Mouse (Mus musculus) limb, embryonic 11.5 days (tissue): ENCODE measurements around the gene Ndst4. TPM values are rescaled to one million over a fixed set of nuclear protein-coding genes. Genes with fewer than 3 reads are reported as not detected.
A peak's percentile ranks its signal among the peaks of the same experiment; 100 is the strongest.

ENCODE experiments used
- ATAC-seq: fragments of 200-750 bp; cut with Nextera tagmentation; 2 replicates; pipeline ENCODE4 v1.8.0; 2017; ENCODE audit warnings: low read depth; ENCODE audit not compliant: insufficient number of reproducible peaks, low FRiP score, low TSS enrichment
- DNase-seq: peaks from one replicate; pipeline ENCODE4 v3.0.0-alpha.2; 2015; ENCODE audit warnings: low spot score
- H3K27ac ChIP-seq: fragments of 300-500 bp; sonication (generic); replicated peaks from 2 replicates; pipeline ENCODE4 v1.5.1; 2014; ENCODE audit warnings: low read depth, mild to moderate bottlenecking, low read length
- H3K27me3 ChIP-seq: fragments of 300-500 bp; sonication (generic); 2 replicates; pipeline ENCODE4 v1.6.1; 2014; ENCODE audit warnings: mild to moderate bottlenecking, low read length, mixed read lengths; ENCODE audit not compliant: control insufficient read depth, insufficient read depth
- H3K36me3 ChIP-seq: fragments of 300-500 bp; sonication (generic); 2 replicates; pipeline ENCODE4 v1.6.1; 2014; ENCODE audit warnings: mild to moderate bottlenecking, low read length, moderate library complexity, mixed read lengths; ENCODE audit not compliant: control insufficient read depth, insufficient read depth
- H3K4me1 ChIP-seq: fragments of 300-500 bp; sonication (generic); 2 replicates; pipeline ENCODE4 v1.6.1; 2014; ENCODE audit warnings: low read length, mixed read lengths; ENCODE audit not compliant: control insufficient read depth, insufficient read depth
- H3K4me2 ChIP-seq: fragments of 300-500 bp; sonication (generic); 2 replicates; pipeline ENCODE4 v1.6.1; 2014; ENCODE audit warnings: low read depth, mild to moderate bottlenecking, moderate library complexity; ENCODE audit not compliant: severe bottlenecking
- H3K4me3 ChIP-seq: fragments of 300-500 bp; sonication (generic); 2 replicates; pipeline ENCODE4 v1.5.1; 2014; ENCODE audit warnings: low read depth, low read length
- H3K9ac ChIP-seq: fragments of 300-500 bp; sonication (generic); 2 replicates; pipeline ENCODE4 v1.6.1; 2014; ENCODE audit warnings: mild to moderate bottlenecking, low read length
- H3K9me3 ChIP-seq: fragments of 300-500 bp; sonication (generic); 2 replicates; pipeline ENCODE4 v1.6.1; 2016; ENCODE audit warnings: low read length; ENCODE audit not compliant: control insufficient read depth
- WGBS: fragments of 180-500 bp; shearing (Covaris S2); extraction: QIAGEN DNeasy Blood & Tissue Kit; methylation state at CpG from one replicate; pipeline ENCODE4 v1.1.7; 2014; 5-methylcytosine and 5-hydroxymethylcytosine counted together
- polyA plus RNA-seq: library from polyadenylated mRNA; unstranded; fragments of >200 nt; fragmentation: Nextera tagmentation; extraction: Ambion mirVana; gene quantifications from 2 replicates; pipeline ENCODE4 v1.2.1, GENCODE M21; 2014

Gene Ndst4
- polyA plus RNA-seq, result 0.47 and 0.54 TPM in 2 replicates

DNA sequence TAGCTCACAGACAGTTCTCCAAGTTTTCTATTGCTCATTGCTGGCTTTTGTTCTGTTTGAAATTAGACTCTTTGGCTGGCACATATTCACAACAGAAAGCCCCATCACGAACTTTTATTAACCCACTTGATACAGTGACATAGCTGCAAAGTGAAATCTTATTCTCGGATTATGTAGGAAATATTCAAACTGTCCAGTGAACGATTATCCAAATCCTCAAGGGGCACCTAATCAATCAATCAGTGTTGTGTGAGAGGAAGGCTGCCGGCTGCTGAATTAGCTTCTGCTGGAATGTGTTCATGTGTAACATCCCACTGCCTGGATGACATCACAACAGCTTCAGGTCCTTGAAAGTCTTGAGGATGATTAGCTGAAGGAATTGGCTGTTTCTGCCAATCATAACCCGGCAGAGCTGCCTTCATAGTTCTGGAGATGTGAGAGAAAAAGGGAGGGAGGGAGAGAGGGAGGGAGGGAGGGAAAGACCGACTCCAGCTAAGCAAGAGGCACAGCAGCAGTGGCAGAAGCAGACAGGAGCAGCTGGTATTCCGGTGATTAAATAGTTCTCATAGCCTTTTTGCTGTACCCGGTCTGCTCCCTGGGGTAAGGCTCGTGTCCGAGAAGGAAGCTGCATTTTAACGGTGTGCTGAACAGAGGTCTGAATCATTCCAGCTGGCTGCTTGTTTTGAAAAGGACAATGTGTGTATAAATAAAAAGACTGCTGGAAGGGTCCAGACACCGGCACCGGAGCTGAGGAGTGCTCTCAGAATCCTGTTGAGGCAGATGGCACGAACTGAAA lies at the start of gene Ndst4:
Gene Ndst4 (plus strand): TSS at position 476 of the 796 bp plus-strand sequence.
- Histone ChIP-seq H3K36me3 (no peaks in the 10 kb centered on the region), H3K27ac (no peak within 1 kb of the TSS), H3K9ac (no peak within 1 kb of the TSS), H3K27me3 (no peaks in the 10 kb centered on the region), H3K4me3 (peak within 1 kb of the TSS; percentile 1; the same call in 1 of the 2 replicates), H3K9me3 (no peaks in the 10 kb centered on the region), H3K4me2 (peak within 1 kb of the TSS; percentile 31), H3K4me1 (no peaks in the 10 kb centered on the region; the same call in 1 of the 2 replicates)
- 18% methylated on average over 14 of the region's 14 CpGs for WGBS
- ATAC-seq (peak; percentile 77), DNase-seq (peak; percentile 58)

DNA sequence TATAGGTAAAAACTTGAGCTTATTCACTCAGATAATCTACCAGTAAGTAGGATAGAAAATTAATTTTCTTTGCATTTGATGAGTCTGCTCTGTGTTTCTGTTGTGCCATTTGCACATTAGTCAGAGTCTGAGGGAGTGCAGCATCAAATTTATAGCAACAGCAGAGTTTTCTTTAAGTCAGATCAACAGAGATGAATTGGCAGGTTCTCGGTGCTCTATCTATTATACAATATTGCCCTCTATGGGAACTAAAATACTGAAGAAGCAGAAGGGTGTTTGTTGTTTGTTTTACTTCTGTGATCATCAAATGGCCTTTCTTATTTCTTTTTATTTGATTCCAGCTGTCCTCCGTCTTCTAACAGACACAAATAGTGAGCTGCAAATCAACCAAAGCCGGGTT lies 6.4 kb upstream of the Ndst4 start:
- Histone ChIP-seq H3K9me3 (no peaks in the 10 kb centered on the region), H3K36me3 (no peaks in the 10 kb centered on the region), H3K4me3 (no peak overlapping the region), H3K27ac (no peak overlapping the region), H3K27me3 (no peaks in the 10 kb centered on the region), H3K9ac (no peak overlapping the region), H3K4me1 (no peaks in the 10 kb centered on the region), H3K4me2 (no peak overlapping the region)
- DNase-seq (no peak), ATAC-seq (no peak)
- 91% methylated on average over 3 of the region's 3 CpGs for WGBS

DNA sequence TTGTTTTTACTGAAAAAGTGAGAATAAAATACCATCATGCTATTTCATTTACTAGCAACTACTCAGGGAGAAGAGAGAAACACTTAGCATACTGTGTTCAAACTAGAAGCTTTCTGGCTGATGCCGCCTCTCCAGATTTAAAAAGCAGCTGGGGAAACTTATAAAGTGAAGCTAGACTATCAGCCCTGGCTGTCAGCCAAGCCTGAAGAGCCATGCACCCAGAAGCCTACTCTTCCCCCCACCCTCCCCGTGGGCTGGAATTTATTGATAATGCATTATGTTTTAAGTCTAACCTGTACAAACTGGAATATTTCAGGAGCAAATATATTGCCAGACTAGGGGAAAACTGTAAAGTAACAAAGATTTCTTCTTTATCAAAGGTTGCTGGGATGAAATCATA lies 2.6 kb downstream of the Ndst4 start:
- Histone ChIP-seq H3K36me3 (no peaks in the 10 kb centered on the region), H3K27me3 (no peaks in the 10 kb centered on the region), H3K4me1 (no peaks in the 10 kb centered on the region; the same call in 1 of the 2 replicates), H3K4me3 (no peak overlapping the region), H3K27ac (no peak overlapping the region), H3K9me3 (no peaks in the 10 kb centered on the region), H3K4me2 (no peak overlapping the region), H3K9ac (no peak overlapping the region)
- 55% methylated on average over 2 of the region's 2 CpGs for WGBS
- ATAC-seq (no peak), DNase-seq (no peak)

DNA sequence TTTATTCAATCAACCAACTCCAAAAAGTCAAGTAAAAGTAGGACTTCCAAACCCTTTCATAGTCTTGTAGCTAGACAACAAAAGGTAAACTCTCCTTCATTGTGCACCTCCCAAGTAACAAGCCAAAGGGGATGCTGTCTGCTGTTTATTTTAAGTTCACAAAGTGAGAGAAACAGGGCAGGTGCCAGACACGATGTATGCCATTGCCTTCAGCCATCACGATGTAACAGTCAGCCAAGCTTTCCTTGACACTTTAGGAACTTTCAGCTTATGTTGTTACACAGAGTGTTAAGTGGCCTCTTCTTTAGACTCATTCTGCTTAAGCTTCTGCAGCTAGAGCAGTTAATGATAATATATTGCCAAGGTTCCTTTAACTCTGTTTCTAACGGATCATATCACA lies 3.1 kb downstream of the Ndst4 start:
- WGBS, result 81% methylated on average over 3 of the region's 3 CpGs
- no peaks in the 10 kb centered on the region; the same call in 1 of the 2 replicates for H3K4me1 ChIP-seq
- no peak for ATAC-seq
- no peaks in the 10 kb centered on the region for H3K27me3 ChIP-seq
- no peak for DNase-seq
- no peak overlapping the region for H3K4me2 ChIP-seq
- no peaks in the 10 kb centered on the region for H3K9me3 ChIP-seq
- H3K27ac ChIP-seq, result no peak overlapping the region
- no peaks in the 10 kb centered on the region for H3K36me3 ChIP-seq
- no peak overlapping the region for H3K9ac ChIP-seq
- H3K4me3 ChIP-seq, result no peak overlapping the region

DNA sequence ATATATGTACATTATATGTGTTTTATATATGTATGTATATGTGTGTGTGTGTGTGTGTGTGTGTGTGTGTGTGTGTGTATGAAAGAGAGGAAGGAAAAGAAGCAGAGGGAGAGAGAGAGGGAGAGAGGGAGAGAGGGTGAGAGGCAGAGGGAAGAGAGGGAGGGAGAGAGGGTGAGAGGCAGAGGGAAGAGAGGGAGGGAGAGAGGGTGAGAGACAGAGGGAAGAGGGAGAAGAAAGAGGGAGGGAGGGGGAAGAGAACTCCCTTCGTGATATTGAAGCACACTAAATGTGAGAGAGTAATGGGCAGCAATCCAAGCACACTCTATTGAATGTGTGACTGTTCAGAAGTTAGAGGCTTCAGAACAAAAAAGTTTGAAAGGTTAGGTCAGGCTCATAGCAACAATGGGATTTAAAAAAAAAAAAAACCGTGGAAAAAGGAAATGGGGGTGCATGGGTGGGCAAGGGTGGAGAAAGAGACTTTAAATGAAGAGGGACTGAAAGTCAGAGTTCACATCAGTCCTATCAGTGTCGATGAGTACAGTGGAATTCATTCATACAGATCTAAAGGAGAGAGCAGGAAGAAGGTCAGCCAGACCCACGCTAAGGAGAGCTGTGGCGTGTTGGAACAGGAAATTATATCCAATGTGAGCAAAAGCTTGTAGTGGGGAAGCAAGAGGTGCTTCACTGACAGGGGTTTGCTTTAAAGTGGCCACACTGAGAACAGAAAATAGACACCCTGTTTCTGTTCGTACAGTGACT lies 63.2 kb downstream of the Ndst4 start:
- DNase-seq, result no peak
- H3K27me3 ChIP-seq, result no peaks in the 10 kb centered on the region
- H3K4me1 ChIP-seq, result no peaks in the 10 kb centered on the region
- H3K9me3 ChIP-seq, result no peaks in the 10 kb centered on the region
- ATAC-seq, result no peak
- 60% methylated on average over 6 of the region's 6 CpGs for WGBS
- no peak overlapping the region for H3K4me2 ChIP-seq
- H3K4me3 ChIP-seq, result no peak overlapping the region
- H3K36me3 ChIP-seq, result no peaks in the 10 kb centered on the region
- no peak overlapping the region for H3K27ac ChIP-seq
- H3K9ac ChIP-seq, result no peak overlapping the region

DNA sequence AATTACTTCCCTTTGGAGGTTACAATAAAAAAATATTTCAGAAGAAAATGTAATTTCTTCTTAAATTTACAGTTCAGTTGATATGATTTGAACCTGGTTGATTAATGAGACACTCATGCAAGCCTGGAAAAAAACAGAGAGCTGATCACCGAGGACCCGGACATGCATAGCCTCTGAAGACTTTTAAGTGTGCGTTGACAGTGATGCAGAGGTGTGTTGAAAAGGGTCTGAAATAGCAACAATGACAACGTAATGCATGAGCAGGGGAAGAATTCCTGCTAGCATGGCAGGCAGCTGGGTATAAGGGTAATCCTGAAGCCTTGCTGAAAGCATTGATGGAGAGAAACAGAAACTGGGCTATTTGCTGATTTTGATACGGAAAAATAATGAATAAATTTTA lies 106.2 kb downstream of the Ndst4 start:
- H3K4me2 ChIP-seq, result no peak overlapping the region
- ATAC-seq, result no peak
- H3K27ac ChIP-seq, result no peak overlapping the region
- H3K9me3 ChIP-seq, result no peaks in the 10 kb centered on the region
- H3K36me3 ChIP-seq, result no peaks in the 10 kb centered on the region
- 85% methylated on average over 5 of the region's 5 CpGs for WGBS
- H3K27me3 ChIP-seq, result no peaks in the 10 kb centered on the region
- H3K4me1 ChIP-seq, result no peaks in the 10 kb centered on the region
- no peak overlapping the region for H3K9ac ChIP-seq
- H3K4me3 ChIP-seq, result no peak overlapping the region
- no peak for DNase-seq

DNA sequence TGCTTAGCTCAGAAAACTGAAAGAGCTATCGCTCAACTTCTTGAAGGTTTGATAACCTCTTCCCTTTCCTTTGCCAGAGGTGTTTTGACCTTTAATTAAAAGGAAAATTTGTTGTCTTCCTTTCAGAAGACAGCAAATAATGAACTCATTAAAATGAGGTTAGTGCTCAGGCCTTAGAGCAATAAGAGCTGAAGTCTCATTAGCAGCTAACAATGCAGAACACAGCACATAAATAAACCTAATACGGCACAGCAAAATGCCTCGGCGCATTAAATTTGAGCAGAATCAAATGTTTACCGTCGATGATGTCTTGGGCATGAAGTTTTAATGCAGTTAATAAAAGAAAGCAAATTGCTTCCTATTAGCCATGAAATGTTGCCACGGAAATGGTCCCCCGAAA lies 129.5 kb downstream of the Ndst4 start:
- no peak for DNase-seq
- Histone ChIP-seq H3K4me3 (no peak overlapping the region), H3K4me2 (no peak overlapping the region), H3K9ac (no peak overlapping the region), H3K9me3 (no peaks in the 10 kb centered on the region), H3K27me3 (no peaks in the 10 kb centered on the region), H3K27ac (no peak overlapping the region), H3K36me3 (no peaks in the 10 kb centered on the region), H3K4me1 (no peaks in the 10 kb centered on the region)
- 32% methylated on average over 8 of the region's 8 CpGs for WGBS
- ATAC-seq, result no peak

DNA sequence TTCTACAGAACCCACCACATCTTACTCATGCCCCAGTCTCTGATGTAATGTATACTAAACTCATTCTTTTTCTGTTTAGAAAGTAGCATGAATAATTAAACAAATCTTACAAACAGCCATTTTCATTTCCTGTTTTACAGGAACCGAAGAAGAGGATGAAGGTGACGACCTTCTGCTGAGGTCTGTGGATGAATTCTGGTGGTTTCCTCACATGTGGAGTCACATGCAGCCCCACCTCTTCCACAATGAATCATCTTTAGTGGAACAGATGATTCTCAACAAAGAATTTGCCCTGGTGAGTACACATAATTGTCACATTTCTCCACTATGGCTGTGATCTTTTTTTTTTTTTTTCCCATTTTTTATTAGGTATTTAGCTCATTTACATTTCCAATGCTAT lies 166.7 kb downstream of the Ndst4 start:
- H3K27ac ChIP-seq, result no peak overlapping the region
- no peaks in the 10 kb centered on the region for H3K36me3 ChIP-seq
- DNase-seq (no peak), ATAC-seq (no peak)
- H3K27me3 ChIP-seq, result no peaks in the 10 kb centered on the region
- WGBS, result 84% methylated on average over 2 of the region's 2 CpGs
- no peak overlapping the region for H3K4me2 ChIP-seq
- H3K9ac ChIP-seq, result no peak overlapping the region
- H3K9me3 ChIP-seq, result no peaks in the 10 kb centered on the region
- H3K4me1 ChIP-seq, result no peaks in the 10 kb centered on the region
- no peak overlapping the region for H3K4me3 ChIP-seq
